Mouse (Mus musculus) lung, adult 18-20 months (tissue): ENCODE measurements around the gene Rce1.
A peak's percentile ranks its signal among the peaks of the same experiment; 100 is the strongest.

Experiments used
- DNase-seq, 2 experiments: peaks; one replicate each; pipeline ENCODE4 v3.0.0; 2022; ENCODE audit warnings: mixed read lengths in 2 of 2

Rce1 gene

DNA sequence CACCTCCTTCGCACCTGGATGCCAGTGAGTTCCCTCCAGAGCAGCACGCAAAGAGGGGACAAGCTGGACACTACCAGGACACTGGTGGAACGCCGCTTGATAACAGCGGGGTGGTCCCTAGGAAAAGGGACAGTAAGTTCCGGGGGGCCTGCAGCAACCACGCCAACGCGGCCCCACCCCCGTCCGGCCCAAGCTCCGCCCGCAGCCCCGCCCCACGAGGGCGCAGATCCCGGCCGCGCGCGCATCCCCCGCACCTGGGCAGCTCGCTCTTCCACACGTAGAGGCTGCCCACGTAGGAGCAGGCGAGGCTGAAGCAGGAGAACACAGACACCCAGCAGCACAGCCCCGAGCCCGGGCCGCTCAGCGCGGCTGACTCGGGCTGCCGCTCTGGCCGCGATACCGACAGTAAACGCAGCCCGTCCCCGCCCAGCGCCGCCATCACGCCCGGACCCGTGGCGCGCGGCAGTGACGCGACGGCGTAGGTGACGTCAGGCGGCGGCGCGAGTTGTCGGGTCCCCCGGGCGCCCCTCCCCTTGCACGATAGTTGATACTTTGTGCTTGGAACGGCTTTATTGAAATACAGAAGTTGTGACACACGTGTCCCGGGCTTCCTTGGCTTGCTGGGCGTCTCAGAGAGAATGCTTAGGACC is at the start of gene Rce1:
Gene Rce1 (minus strand): TSS at position 463 of the 650 bp plus-strand sequence.
- peak; percentile 86 to 91 for DNase-seq

GRCm38 (mm10) chr19:4672401-4672800 is 47.0 kb upstream of the Rce1 start:
- no peak for DNase-seq

GRCm38 (mm10) chr19:4670776-4671175 is 45.3 kb upstream of the Rce1 start:
- DNase-seq: no peak

DNA sequence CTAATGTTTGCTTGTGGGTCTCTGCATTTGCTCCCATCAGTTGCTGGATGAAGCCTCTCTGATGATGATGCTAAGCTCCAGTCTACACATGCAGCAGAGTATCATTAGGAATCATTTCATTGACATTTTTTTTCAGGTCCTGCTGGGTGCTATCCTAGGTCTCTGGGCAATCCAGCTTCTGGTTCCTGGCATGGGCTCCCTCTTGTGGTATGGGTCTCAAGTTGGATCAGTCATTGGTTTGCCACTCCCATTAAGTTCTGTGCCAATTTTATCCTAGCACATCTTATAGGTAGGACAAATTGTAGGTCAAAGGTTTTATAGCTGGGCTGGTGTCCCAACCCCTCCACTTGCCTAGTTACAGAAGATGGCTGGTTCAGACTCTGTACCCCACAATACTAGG is 41.4 kb upstream of the Rce1 start:
- DNase-seq: no peak

DNA sequence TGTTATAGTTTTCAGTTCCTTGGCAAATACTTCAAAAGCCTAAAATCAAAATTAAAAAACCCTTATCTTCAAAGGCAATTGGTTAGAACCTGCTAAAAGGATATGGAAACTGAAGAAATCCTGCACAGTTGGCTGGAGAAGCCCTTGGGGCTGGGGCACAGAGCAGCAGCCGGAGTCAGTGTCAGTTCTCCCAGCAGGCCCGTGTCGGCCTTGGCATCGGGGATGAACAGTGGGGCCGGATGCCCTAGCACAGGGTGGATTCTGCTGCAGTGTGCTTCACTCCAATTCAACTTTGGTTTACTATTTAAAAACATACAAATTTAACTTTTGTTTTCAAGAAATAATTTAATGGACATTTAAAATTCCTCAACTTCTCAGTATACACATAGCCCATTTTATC is 32.7 kb upstream of the Rce1 start:
- DNase-seq: no peak

GRCm38 (mm10) chr19:4646917-4647492 is 21.6 kb upstream of the Rce1 start:
- DNase-seq: no peak

DNA sequence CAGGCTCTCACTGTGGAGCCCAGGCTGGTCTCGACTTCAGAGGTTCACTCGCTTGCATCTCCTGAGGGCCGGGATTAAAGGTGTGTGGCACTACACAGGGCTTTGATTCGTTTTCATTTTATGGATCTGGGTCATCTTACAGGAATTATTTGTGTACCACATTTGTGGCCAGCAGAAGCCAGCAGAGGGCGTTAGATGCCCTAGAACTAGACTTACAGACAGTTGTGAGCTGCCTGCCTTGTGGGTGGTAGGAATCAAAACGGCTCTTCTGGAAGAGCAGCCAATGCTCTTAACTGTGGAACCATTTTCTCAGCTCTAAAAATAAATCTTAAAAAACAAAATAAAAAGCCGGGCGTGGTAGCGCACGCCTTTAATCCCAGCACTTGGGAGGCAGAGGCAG is 18.8 kb upstream of the Rce1 start:
- DNase-seq: no peak

DNA sequence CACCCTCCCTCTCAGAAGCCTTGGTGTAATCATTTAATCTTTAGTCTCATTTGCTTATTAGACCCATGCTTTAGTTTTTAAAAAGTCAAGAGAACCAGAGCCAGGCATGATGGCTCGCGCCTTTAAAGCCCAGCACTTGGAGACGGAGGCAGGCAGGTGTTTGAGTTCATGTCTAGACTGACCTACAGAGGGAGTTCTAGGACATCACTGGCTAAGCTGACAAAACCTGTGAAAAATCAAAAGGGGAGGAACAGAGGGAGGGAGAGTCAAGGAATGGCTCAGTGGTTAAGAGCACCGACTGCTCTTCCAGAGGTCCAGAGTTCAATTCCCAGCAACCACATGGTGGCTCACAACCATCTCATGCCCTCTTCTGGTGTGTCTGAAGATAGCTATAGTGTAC is 10.5 kb upstream of the Rce1 start:
- DNase-seq: no peak

GRCm38 (mm10) chr19:4628819-4629218 is 3.4 kb upstream of the Rce1 start:
- DNase-seq: peak; percentile 48 to 67

GRCm38 (mm10) chr19:4625829-4626535 is 541 bp upstream of the Rce1 start:
- DNase-seq: no peak

DNA sequence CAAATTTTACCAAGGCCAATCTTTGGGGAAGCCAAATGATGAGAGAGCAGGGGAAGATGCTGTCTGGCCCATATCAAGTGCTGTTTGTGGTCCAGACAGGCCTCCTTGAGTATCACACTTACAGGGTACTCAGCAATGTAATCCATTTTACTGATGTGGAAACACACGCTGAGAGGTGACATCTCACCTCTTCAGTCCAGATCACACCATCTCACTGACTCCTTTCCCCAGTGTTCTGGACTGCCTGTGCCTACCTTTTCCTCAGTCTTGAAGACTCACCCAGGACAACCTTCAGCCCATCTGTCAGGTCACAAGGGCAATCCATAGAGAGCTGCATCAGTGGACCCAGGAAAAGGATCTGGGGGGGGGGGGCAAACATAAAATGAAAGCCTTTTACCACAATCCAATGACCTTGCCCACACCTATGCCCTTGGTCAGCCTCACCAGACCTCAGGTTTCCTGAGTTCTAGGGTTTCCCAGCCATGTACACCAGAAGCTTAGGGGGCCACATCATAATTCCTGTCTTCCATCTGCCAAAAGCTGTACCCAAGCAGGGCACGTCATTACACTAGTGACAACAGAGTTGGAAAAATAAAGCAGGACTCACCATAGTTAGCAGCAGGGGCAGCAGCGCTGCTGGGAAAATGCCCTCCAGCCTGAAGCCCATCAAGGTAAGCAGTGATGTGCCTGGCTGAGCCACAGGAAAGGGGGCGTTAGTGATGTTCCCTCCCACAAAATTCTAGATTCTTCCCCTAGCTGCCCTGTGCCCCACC is 849 bp downstream of the Rce1 start:
- DNase-seq: no peak

DNA sequence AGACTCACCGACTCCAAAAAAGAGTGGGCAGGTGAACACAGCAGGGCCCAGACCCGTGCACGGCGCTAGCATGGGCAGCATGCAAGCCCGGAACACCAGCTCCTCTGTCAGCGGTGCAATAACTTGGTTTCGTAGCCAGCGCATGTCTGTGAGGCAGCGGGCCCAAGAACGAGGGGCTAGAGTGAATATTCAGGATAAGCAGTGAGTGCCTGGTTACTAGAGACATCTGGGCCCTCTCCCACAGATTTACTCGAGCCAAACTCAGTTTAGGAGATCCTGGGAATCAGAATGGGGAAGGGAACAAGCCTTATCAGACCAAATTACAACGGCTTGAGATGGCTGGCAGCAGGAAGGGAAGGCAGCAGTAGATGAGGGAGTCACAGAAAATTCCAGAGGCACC is 1.4 kb downstream of the Rce1 start:
- no peak for DNase-seq

DNA sequence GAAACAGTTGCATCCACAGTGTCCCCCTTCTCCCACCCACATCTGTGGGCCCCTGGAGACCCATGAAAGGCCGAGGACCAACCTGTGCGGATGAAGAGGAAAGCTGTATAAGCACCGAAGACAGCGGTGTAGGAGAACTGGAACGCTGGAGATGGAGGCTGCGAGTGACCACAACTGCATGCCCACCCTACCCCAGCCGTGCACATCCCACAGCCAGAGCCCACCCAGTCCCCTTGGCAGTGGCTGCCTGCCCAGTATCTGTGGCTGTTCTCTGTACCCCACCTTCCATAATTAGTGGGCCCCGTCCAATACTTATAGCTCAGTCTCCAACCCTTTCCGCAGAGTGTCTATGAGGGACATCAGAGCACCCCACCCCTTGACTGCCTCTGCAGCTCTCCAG is 2.0 kb downstream of the Rce1 start:
- DNase-seq: no peak

DNA sequence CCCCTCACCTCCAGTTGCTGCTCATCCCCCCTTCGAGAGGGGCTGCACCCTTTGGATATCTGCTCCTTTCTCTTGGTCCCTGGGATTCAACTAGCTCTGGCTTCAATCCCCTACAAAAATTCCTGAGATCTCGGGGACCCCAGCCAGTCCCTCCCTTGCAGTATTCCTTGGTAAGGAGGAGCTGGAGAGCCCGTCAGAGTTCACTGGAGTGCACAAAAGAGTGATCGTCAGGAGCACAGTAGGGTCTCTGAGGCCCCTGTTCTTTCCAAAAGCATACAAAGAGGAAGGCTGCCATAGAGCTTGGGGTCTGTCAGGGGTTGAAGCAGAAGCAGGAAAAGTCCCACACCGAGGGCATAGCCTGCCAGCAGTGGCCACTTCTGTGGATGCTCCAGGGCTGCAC is 2.7 kb downstream of the Rce1 start:
- no peak for DNase-seq

- no peak for DNase-seq
These were observed 4.7 kb downstream of the Rce1 start for GRCm38 (mm10) chr19:4620721-4621120.

GRCm38 (mm10) chr19:4619461-4619860 is 6.0 kb downstream of the Rce1 start:
- DNase-seq: no peak

DNA sequence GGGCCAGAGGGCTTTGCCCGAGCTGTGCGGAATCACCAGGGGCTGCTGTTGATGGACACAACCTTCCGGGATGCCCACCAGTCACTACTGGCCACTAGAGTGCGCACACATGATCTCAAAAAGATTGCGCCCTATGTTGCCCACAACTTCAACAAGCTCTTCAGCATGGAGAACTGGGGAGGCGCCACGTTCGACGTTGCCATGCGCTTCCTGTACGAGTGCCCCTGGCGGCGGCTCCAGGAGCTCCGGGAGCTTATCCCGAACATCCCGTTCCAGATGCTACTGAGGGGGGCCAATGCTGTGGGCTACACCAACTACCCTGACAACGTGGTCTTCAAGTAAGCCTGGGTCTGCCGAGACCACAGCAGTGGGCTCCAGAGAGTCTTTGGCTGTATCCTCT is 7.3 kb downstream of the Rce1 start:
- peak in 1 of 2 experiments; percentile 27 for DNase-seq

GRCm38 (mm10) chr19:4616546-4616945 is 8.9 kb downstream of the Rce1 start:
- no peak for DNase-seq

DNA sequence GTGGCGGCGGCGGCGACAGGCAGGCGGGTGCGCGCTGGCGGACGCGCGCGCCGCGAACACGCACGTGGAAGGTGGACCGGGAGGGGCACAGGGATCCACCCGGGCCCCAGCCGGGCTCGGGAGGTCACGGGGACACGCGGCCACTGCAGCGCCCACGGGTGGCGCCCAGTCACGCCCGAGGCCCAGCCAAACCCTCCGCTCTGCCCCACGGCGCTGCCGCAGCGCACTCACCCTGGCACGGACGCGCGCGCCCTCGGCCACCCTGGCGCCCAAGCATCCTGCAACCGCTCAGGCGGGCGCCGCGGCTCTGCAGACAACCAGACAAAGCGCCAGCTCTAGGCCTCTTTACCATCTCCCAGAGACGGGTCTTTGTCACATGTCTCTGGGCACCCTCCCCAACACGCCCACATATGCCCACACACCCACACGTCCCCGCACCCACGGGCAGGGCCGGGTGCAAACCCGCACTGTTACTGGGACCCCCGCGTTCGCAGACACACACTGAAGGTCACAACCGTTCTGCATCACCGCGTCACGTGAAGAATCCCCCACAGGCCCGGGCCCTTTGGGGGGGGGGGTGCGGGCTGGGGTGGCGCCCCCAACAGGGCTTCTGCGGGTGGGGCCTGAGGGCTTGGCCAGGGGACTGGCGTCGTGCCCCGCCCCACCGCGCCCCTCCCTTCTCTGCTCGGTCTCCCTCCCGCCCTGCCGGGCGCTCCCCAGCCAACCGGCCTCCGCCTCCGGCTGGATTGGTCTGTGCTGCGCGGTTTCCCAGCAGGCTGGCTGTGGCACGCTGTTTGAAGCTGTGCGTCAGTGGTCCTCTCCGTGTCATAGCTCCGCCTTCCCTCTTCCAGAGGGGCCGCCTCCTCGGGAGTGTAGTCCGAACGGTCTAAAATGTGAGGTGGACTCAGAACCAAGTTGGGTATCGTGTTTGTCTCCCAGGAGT is 10.0 kb downstream of the Rce1 start, which contains the start of gene Lrfn4:
Gene Lrfn4 (minus strand): TSS at position 517 of the 943 bp plus-strand sequence.
- peak; percentile 89 to 94 for DNase-seq

DNA sequence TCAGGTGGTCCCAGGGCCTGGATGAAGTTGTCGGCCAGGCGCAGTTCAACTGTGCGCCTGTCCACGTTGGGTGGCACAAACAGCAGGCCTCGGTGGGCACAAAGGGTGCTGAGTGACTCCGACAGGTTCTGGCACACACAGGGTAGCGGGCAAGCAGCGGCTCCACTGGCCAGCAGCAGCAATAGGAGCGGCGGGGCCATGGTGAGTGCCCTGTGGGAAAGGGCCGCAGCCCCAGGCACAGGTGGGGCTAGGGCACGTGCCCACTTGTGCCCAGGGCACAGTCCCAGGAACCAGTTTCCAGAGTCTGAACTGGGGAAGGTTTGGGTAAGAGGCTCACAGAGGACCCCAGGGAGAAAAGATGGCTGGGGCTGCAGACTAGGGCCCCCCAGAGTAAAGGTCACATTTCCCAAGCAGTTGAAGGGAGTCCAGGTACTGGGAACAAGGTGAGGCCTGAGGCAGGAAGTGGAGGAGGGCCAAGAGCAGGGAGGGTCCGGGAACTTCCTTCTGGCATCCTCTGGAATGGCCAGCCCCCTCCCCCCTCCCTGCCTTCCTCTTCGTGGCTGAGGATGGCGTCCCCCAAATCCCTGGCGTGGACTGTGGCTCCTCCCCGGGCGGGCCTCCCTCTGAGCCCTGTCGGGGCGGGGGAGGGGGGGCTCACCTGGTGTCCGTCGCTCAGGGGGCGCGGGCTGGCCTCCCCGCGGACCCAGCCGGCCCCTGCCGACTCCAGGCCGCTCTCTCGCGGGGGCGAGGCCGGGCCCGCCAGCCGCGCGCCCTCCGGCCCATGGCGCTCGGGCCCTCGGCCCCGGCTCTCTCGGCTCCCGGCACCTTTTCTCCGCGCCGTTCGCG is 10.9 kb downstream of the Rce1 start:
- peak; percentile 39 to 58 for DNase-seq
